In genomic region chr9:120502013-120502412, GRCm38 (mm10) we compare ENCODE assay signal across 8 mouse cellular contexts. TPM values are rescaled to one million over a fixed set of nuclear protein-coding genes. Genes with fewer than 3 reads are reported as not detected.
A peak's percentile ranks its signal among the peaks of the same experiment; 100 is the strongest.
DNase-seq lines count a peak whose midpoint lies in the region; ATAC-seq and TF ChIP-seq lines count a peak whose summit lies in the region.

No protein-coding gene starts in this region.

- peaks cover 4% of the 10 kb centered on the region; the same call in 1 of the 2 replicates for H3K9me3 ChIP-seq in kidney, embryonic 14.5 days (ENCODE audit: control insufficient read depth, low read length)
- 0 out of 2 replicates have a peak, but pooled peaks cover 3% of the 10 kb centered on the region for H3K9me3 ChIP-seq in stomach, postnatal 0 days (ENCODE audit: control insufficient read depth, low read length)

- DNase-seq in A20 (ENCODE audit: low read depth, low spot score), result peak; percentile 84
- peak; percentile 68 for DNase-seq in T-cell, adult 2 months (ENCODE audit: low spot score)
- peak; percentile 69 to 78 for DNase-seq in cerebellum, postnatal 4 days (ENCODE audit: low spot score in 2 of 2)
- peak; percentile 30 to 37 for DNase-seq in gastrocnemius, postnatal 36 days
- peak; percentile 80 for DNase-seq in liver
- peak; percentile 85 for DNase-seq in stomach, postnatal 0 days (ENCODE audit: low spot score)

- H3K4me1 ChIP-seq in kidney, embryonic 14.5 days (ENCODE audit: control insufficient read depth, insufficient read depth, low read length), result no peaks in the 10 kb centered on the region
- no peaks in the 10 kb centered on the region for H3K4me1 ChIP-seq in stomach, postnatal 0 days (replicated peaks; ENCODE audit: control insufficient read depth, insufficient read depth)

- no peaks in the 10 kb centered on the region for H3K36me3 ChIP-seq in kidney, embryonic 14.5 days (ENCODE audit: control insufficient read depth, insufficient read depth, low read length)
- no peaks in the 10 kb centered on the region for H3K36me3 ChIP-seq in stomach, postnatal 0 days (ENCODE audit: control insufficient read depth, insufficient read depth, low read length)

- no peaks in the 10 kb centered on the region for H3K27me3 ChIP-seq in kidney, embryonic 14.5 days (ENCODE audit: control insufficient read depth, insufficient read depth, low read length)
- no peaks in the 10 kb centered on the region for H3K27me3 ChIP-seq in stomach, postnatal 0 days (ENCODE audit: control insufficient read depth, insufficient read depth, low read length)

- TF ChIP-seq EP300 in stomach, postnatal 0 days (optimal IDR thresholded peaks at IDR 0.05), result no peak

- H3K4me3 ChIP-seq in kidney, embryonic 14.5 days (ENCODE audit: low read length), result no peak overlapping the region
- no peak overlapping the region for H3K4me3 ChIP-seq in stomach, postnatal 0 days (ENCODE audit: low read depth, low read length)

- no peak overlapping the region for H3K9ac ChIP-seq in kidney, embryonic 14.5 days (ENCODE audit: low read depth, low read length)
- no peak overlapping the region for H3K9ac ChIP-seq in stomach, postnatal 0 days (ENCODE audit: low read length)

- intact Hi-C loops in gastrocnemius, postnatal 36 days (cut with DNase I), result loop anchor here (5.0 kb wide), 2 partner anchors 65 to 85 kb away; no protein-coding TSS in a partner anchor

- H3K4me2 ChIP-seq in kidney, embryonic 14.5 days (replicated peaks; ENCODE audit: low read depth, low read length), result no peak overlapping the region
- no peak overlapping the region for H3K4me2 ChIP-seq in stomach, postnatal 0 days (replicated peaks; ENCODE audit: low read depth)

- peak; percentile 50; the same call in 1 of the 2 replicates for ATAC-seq in kidney, embryonic 14.5 days (ENCODE audit: low FRiP score, low TSS enrichment)
- peak; percentile 63 for ATAC-seq in monocyte, adult 5-6 weeks (replicated peaks; ENCODE audit: insufficient number of reproducible peaks, low FRiP score, low TSS enrichment, poor library complexity, severe bottlenecking)
- no peak for ATAC-seq in stomach, postnatal 0 days (ENCODE audit: low FRiP score, low TSS enrichment)

- 11% methylated on average over 8 of the region's 8 CpGs for WGBS in kidney, embryonic 14.5 days
- WGBS in stomach, postnatal 0 days, result 6% methylated on average over 8 of the region's 8 CpGs

- peak; percentile 96 for TF ChIP-seq CTCF in stomach, postnatal 0 days (IDR thresholded peaks at IDR 0.05; ENCODE audit: low read depth)

- H3K27ac ChIP-seq in kidney, embryonic 14.5 days (ENCODE audit: low read depth, low read length), result no peak overlapping the region
- H3K27ac ChIP-seq in stomach, postnatal 0 days (replicated peaks), result no peak overlapping the region

RNA-seq across cellular contexts. Expression of gene Eif1b, which starts 10.0 kb away (rescaled TPM):
- total RNA-seq in gastrocnemius, postnatal 36 days (2021), result 10 to 100 TPM; 27.1 to 36.4 TPM
- polyA plus RNA-seq in kidney, embryonic 14.5 days (2014; fragmentation: Nextera tagmentation; extraction: Ambion mirVana), result 160 and 173 TPM in 2 replicates
- total RNA-seq in monocyte, adult 5-6 weeks (2017), result 37.5 to 68.8 TPM (median 67.8 TPM) in 3 replicates
- polyA plus RNA-seq in stomach, postnatal 0 days (2015; fragmentation: Nextera tagmentation; extraction: Ambion mirVana), result 93.3 and 112 TPM in 2 replicates

RNA-seq across cellular contexts. Expression of gene Entpd3, which starts 37.6 kb away (rescaled TPM):
- not detected for total RNA-seq in gastrocnemius, postnatal 36 days (2021)
- 0.50 and 1.7 TPM in 2 replicates for polyA plus RNA-seq in kidney, embryonic 14.5 days (2014; fragmentation: Nextera tagmentation; extraction: Ambion mirVana)
- not detected in 3 replicates for total RNA-seq in monocyte, adult 5-6 weeks (2017)
- 2.1 and 2.3 TPM in 2 replicates for polyA plus RNA-seq in stomach, postnatal 0 days (2015; fragmentation: Nextera tagmentation; extraction: Ambion mirVana)

Comparison
In these comparisons a context has a peak if more than half of its experiments do, and no peak if none do; other contexts are left out.
1. DNase-seq: peak in every context shown above with its lines; median percentile 85 in stomach, postnatal 0 days; 84 in A20; 80 in liver; 74 in cerebellum, postnatal 4 days; 68 in T-cell, adult 2 months; 34 in gastrocnemius, postnatal 36 days.